Mouse (Mus musculus): ENCODE data around the gene Rhbdf2. TPM values are rescaled to one million over a fixed set of nuclear protein-coding genes. Genes with fewer than 3 reads are reported as not detected.

The Rhbdf2 gene
- polyA plus RNA-seq, 1 experiment from 2014 or later: 1.4 TPM

- H3K27ac ChIP-seq (replicated peaks): no peak overlapping the region
- H3K27me3 ChIP-seq: no peaks in the 10 kb centered on the region
- H3K9ac ChIP-seq (replicated peaks): no peak overlapping the region
- 96% methylated on average over 12 of the region's 12 CpGs for WGBS
- H3K36me3 ChIP-seq: no peaks in the 10 kb centered on the region
- no peaks in the 10 kb centered on the region for H3K4me1 ChIP-seq
- H3K9me3 ChIP-seq: no peaks in the 10 kb centered on the region
- no peak overlapping the region for H3K4me3 ChIP-seq
- ATAC-seq (replicated peaks): no peak
- H3K4me2 ChIP-seq (replicated peaks): no peak overlapping the region
These were observed 22.7 kb downstream of the Rhbdf2 start for GRCm38 (mm10) chr11:116604097-116604496.

- Histone ChIP-seq H3K4me1 (no peaks in the 10 kb centered on the region), H3K27me3 (no peaks in the 10 kb centered on the region), H3K36me3 (no peaks in the 10 kb centered on the region), H3K4me3 (no peak overlapping the region), H3K9me3 (no peaks in the 10 kb centered on the region), H3K27ac (replicated peaks) (no peak overlapping the region), H3K4me2 (replicated peaks) (no peak overlapping the region), H3K9ac (replicated peaks) (no peak overlapping the region)
- no peak for ATAC-seq (replicated peaks)
- WGBS: 91% methylated on average over 10 of the region's 10 CpGs
These were observed 23.5 kb downstream of the Rhbdf2 start for GRCm38 (mm10) chr11:116603339-116603738.

GRCm38 (mm10) chr11:116602043-116602442 lies 24.8 kb downstream of the Rhbdf2 start:
- ATAC-seq (replicated peaks): no peak
- H3K4me2 ChIP-seq (replicated peaks): no peak overlapping the region
- H3K27me3 ChIP-seq: no peaks in the 10 kb centered on the region

GRCm38 (mm10) chr11:116601166-116601565 lies 25.7 kb downstream of the Rhbdf2 start:
- Histone ChIP-seq H3K36me3 (no peaks in the 10 kb centered on the region), H3K4me3 (no peak overlapping the region), H3K9me3 (no peaks in the 10 kb centered on the region), H3K9ac (replicated peaks) (no peak overlapping the region), H3K4me2 (replicated peaks) (no peak overlapping the region), H3K27me3 (no peaks in the 10 kb centered on the region), H3K4me1 (no peaks in the 10 kb centered on the region), H3K27ac (replicated peaks) (no peak overlapping the region)
- WGBS: 89% methylated on average over 8 of the region's 8 CpGs
- no peak for ATAC-seq (replicated peaks)

More at GRCm38 (mm10) chr11:116602043-116602442, 24.8 kb downstream of the Rhbdf2 start:
- H3K27ac ChIP-seq (replicated peaks): no peak overlapping the region
- 84% methylated on average over 8 of the region's 8 CpGs for WGBS
- no peak overlapping the region for H3K9ac ChIP-seq (replicated peaks)
- no peaks in the 10 kb centered on the region for H3K4me1 ChIP-seq
- H3K9me3 ChIP-seq: no peaks in the 10 kb centered on the region
- no peaks in the 10 kb centered on the region for H3K36me3 ChIP-seq
- no peak overlapping the region for H3K4me3 ChIP-seq

GRCm38 (mm10) chr11:116599230-116599629 lies 27.6 kb downstream of the Rhbdf2 start:
- Histone ChIP-seq H3K4me1 (no peaks in the 10 kb centered on the region), H3K4me2 (replicated peaks) (no peak overlapping the region), H3K27me3 (no peaks in the 10 kb centered on the region), H3K27ac (replicated peaks) (no peak overlapping the region), H3K9me3 (no peaks in the 10 kb centered on the region), H3K4me3 (no peak overlapping the region), H3K36me3 (no peaks in the 10 kb centered on the region), H3K9ac (replicated peaks) (no peak overlapping the region)
- ATAC-seq (replicated peaks): no peak
- WGBS: 89% methylated on average over 15 of the region's 15 CpGs

GRCm38 (mm10) chr11:116598193-116598592 lies 28.6 kb downstream of the Rhbdf2 start:
- Histone ChIP-seq H3K36me3 (no peaks in the 10 kb centered on the region), H3K4me1 (peaks cover 6% of the 10 kb centered on the region), H3K9ac (replicated peaks) (no peak overlapping the region), H3K27me3 (no peaks in the 10 kb centered on the region), H3K27ac (replicated peaks) (no peak overlapping the region), H3K4me3 (no peak overlapping the region), H3K9me3 (no peaks in the 10 kb centered on the region), H3K4me2 (replicated peaks) (no peak overlapping the region)
- no peak for ATAC-seq (replicated peaks)
- whole genome bisulfite sequencing: 80% methylated on average over 8 of the region's 8 CpGs

GRCm38 (mm10) chr11:116596766-116597165 lies 30.1 kb downstream of the Rhbdf2 start:
- H3K9me3 ChIP-seq: no peaks in the 10 kb centered on the region
- H3K27me3 ChIP-seq: no peaks in the 10 kb centered on the region
- WGBS: 90% methylated on average over 19 of the region's 19 CpGs
- H3K27ac ChIP-seq (replicated peaks): no peak overlapping the region
- H3K4me3 ChIP-seq: no peak overlapping the region
- H3K36me3 ChIP-seq: no peaks in the 10 kb centered on the region
- H3K4me1 ChIP-seq: peaks cover 17% of the 10 kb centered on the region
- H3K9ac ChIP-seq (replicated peaks): no peak overlapping the region
- no peak for ATAC-seq (replicated peaks)
- no peak overlapping the region for H3K4me2 ChIP-seq (replicated peaks)

- Histone ChIP-seq H3K9me3 (no peaks in the 10 kb centered on the region), H3K27me3 (no peaks in the 10 kb centered on the region), H3K4me2 (replicated peaks) (no peak overlapping the region), H3K36me3 (no peaks in the 10 kb centered on the region), H3K4me3 (no peak overlapping the region), H3K4me1 (peaks cover 26% of the 10 kb centered on the region), H3K9ac (replicated peaks) (no peak overlapping the region), H3K27ac (replicated peaks) (peak overlapping the region; percentile 85; the same call in 1 of the 2 replicates)
- 51% methylated on average over 4 of the region's 4 CpGs for WGBS
- ATAC-seq (replicated peaks): no peak
These were observed 33.5 kb downstream of the Rhbdf2 start for GRCm38 (mm10) chr11:116593345-116593744.

- Histone ChIP-seq H3K4me1 (peaks cover 26% of the 10 kb centered on the region), H3K9me3 (no peaks in the 10 kb centered on the region), H3K36me3 (no peaks in the 10 kb centered on the region), H3K4me2 (replicated peaks) (no peak overlapping the region), H3K9ac (replicated peaks) (no peak overlapping the region), H3K4me3 (no peak overlapping the region), H3K27ac (replicated peaks) (peak overlapping the region; percentile 85), H3K27me3 (no peaks in the 10 kb centered on the region)
- ATAC-seq (replicated peaks): peak; percentile 82
These were observed 34.4 kb downstream of the Rhbdf2 start for GRCm38 (mm10) chr11:116592428-116592827.

- ATAC-seq (replicated peaks): no peak
- no peak overlapping the region for H3K27ac ChIP-seq (replicated peaks)
- no peak overlapping the region for H3K9ac ChIP-seq (replicated peaks)
- H3K36me3 ChIP-seq: no peaks in the 10 kb centered on the region
- no peak overlapping the region for H3K4me3 ChIP-seq
- peaks cover 33% of the 10 kb centered on the region for H3K4me1 ChIP-seq
- no peaks in the 10 kb centered on the region for H3K27me3 ChIP-seq
- H3K9me3 ChIP-seq: no peaks in the 10 kb centered on the region
- WGBS: 85% methylated on average over 4 of the region's 4 CpGs
- no peak overlapping the region for H3K4me2 ChIP-seq (replicated peaks)
These were observed 35.2 kb downstream of the Rhbdf2 start for GRCm38 (mm10) chr11:116591621-116592020.

- WGBS: 55% methylated on average over 8 of the region's 8 CpGs
- H3K4me1 ChIP-seq: peaks cover 33% of the 10 kb centered on the region
- H3K4me2 ChIP-seq (replicated peaks): no peak overlapping the region
- H3K9me3 ChIP-seq: no peaks in the 10 kb centered on the region
- H3K36me3 ChIP-seq: no peaks in the 10 kb centered on the region
- H3K27ac ChIP-seq (replicated peaks): no peak overlapping the region
- peak overlapping the region; percentile 23; the same call in 1 of the 2 replicates for H3K9ac ChIP-seq (replicated peaks)
- no peak overlapping the region for H3K4me3 ChIP-seq
- H3K27me3 ChIP-seq: no peaks in the 10 kb centered on the region
- no peak for ATAC-seq (replicated peaks)
These were observed 37.2 kb downstream of the Rhbdf2 start for GRCm38 (mm10) chr11:116589574-116589973.

- Histone ChIP-seq H3K9ac (replicated peaks) (peak overlapping the region; percentile 23; the same call in 1 of the 2 replicates), H3K9me3 (no peaks in the 10 kb centered on the region), H3K27me3 (no peaks in the 10 kb centered on the region), H3K4me2 (replicated peaks) (peak overlapping the region; percentile 20; the same call in 1 of the 2 replicates), H3K36me3 (no peaks in the 10 kb centered on the region), H3K4me1 (peaks cover 33% of the 10 kb centered on the region), H3K27ac (replicated peaks) (no peak overlapping the region), H3K4me3 (no peak overlapping the region)
- 19% methylated on average over 14 of the region's 14 CpGs for WGBS
- no peak for ATAC-seq (replicated peaks)
These were observed 37.7 kb downstream of the Rhbdf2 start for GRCm38 (mm10) chr11:116589020-116589531.
